Mouse (Mus musculus) stomach, postnatal 0 days (tissue): Measurements from ENCODE around the gene Mapk8ip1. TPM values are rescaled to one million over a fixed set of nuclear protein-coding genes. Genes with fewer than 3 reads are reported as not detected.
A peak's percentile ranks its signal among the peaks of the same experiment; 100 is the strongest.

Experiments used
- ATAC-seq: fragments of 200-750 bp; cut with Nextera tagmentation; 2 replicates; pipeline ENCODE4 v1.8.0; 2017; ENCODE audit not compliant: low FRiP score, low TSS enrichment
- DNase-seq: peaks from one replicate; pipeline ENCODE4 v3.0.0-alpha.2; 2016; ENCODE audit warnings: low spot score
- H3K27ac ChIP-seq: fragments of 300-500 bp; sonication (generic); replicated peaks from 2 replicates; pipeline ENCODE4 v1.5.1; 2014; ENCODE audit warnings: mild to moderate bottlenecking, control low read depth
- H3K27me3 ChIP-seq: fragments of 300-500 bp; sonication (generic); 2 replicates; pipeline ENCODE4 v1.6.1; 2014; ENCODE audit warnings: low read length; ENCODE audit not compliant: control insufficient read depth, insufficient read depth
- H3K36me3 ChIP-seq: fragments of 300-500 bp; sonication (generic); 2 replicates; pipeline ENCODE4 v1.6.1; 2014; ENCODE audit warnings: low read length, mixed read lengths; ENCODE audit not compliant: control insufficient read depth, insufficient read depth
- H3K4me1 ChIP-seq: fragments of 300-500 bp; sonication (generic); replicated peaks from 2 replicates; pipeline ENCODE4 v1.6.1; 2014; ENCODE audit warnings: antibody characterized with exemption; ENCODE audit not compliant: control insufficient read depth, insufficient read depth
- H3K4me2 ChIP-seq: fragments of 300-500 bp; sonication (generic); replicated peaks from 2 replicates; pipeline ENCODE4 v1.6.1; 2014; ENCODE audit warnings: low read depth, mild to moderate bottlenecking, control low read depth, moderate library complexity
- H3K4me3 ChIP-seq: fragments of 300-500 bp; sonication (generic); 2 replicates; pipeline ENCODE4 v1.5.1; 2014; ENCODE audit warnings: low read depth, low read length, control low read depth
- H3K9ac ChIP-seq: fragments of 300-500 bp; sonication (generic); 2 replicates; pipeline ENCODE4 v1.6.1; 2014; ENCODE audit warnings: mild to moderate bottlenecking, low read length, control low read depth, mixed read lengths
- H3K9me3 ChIP-seq: fragments of 300-500 bp; sonication (generic); 2 replicates; pipeline ENCODE4 v1.6.1; 2016; ENCODE audit warnings: low read length; ENCODE audit not compliant: control insufficient read depth
- CTCF ChIP-seq: IDR thresholded peaks from 2 replicates; pipeline ENCODE4 v1.5.1; 2016; ENCODE audit warnings: antibody characterized with exemption, low read depth, mild to moderate bottlenecking, moderate library complexity
- EP300 ChIP-seq: optimal IDR thresholded peaks from 2 replicates; pipeline ENCODE3; 2016; ENCODE audit warnings: antibody characterized with exemption
- WGBS: fragments of 180-500 bp; shearing (Covaris S2); extraction: QIAGEN DNeasy Blood & Tissue Kit; methylation state at CpG from one replicate; pipeline ENCODE4 v1.1.7; 2014; 5-methylcytosine and 5-hydroxymethylcytosine counted together
- polyA plus RNA-seq: library from polyadenylated mRNA; unstranded; fragments of >200 nt; fragmentation: Nextera tagmentation; extraction: Ambion mirVana; gene quantifications from 2 replicates; pipeline ENCODE4 v1.2.1, GENCODE M21; 2015

The Mapk8ip1 gene
- polyA plus RNA-seq, 1 experiment from 2014 or later: 10.3 TPM

DNA sequence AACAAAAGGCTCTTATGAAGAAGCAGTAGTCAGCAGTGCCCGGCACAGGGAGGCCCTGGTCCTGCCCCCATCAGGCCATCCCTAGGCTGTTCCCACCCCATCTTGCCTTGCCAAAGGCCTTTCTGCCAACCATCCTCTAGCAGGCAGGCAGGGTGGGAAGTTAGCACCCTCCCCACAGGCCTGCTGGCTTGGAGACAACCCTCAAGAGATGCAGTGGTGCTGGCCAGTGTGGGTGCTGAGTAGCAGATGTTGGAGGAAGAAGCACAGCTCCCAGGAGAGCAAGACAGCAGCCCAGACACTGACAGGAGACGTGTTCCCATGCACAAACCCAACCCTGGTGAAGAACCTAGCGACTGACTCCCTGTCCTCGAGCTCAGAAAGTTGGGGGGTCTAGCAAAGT, 13.4 kb downstream of the Mapk8ip1 start:
- WGBS: 72% methylated on average over 4 of the region's 4 CpGs
- TF ChIP-seq CTCF (no peak), EP300 (no peak)
- Histone ChIP-seq H3K4me1 (0 out of 2 replicates have a peak, but pooled peaks cover 3% of the 10 kb centered on the region), H3K36me3 (peaks cover 2% of the 10 kb centered on the region; the same call in 1 of the 2 replicates), H3K4me3 (no peak overlapping the region), H3K27me3 (no peaks in the 10 kb centered on the region), H3K9me3 (no peaks in the 10 kb centered on the region), H3K27ac (no peak overlapping the region), H3K9ac (0 out of 2 replicates have a peak overlapping the region, but pooled peaks have one; percentile 18), H3K4me2 (no peak overlapping the region)
- DNase-seq: no peak
- ATAC-seq: no peak

DNA sequence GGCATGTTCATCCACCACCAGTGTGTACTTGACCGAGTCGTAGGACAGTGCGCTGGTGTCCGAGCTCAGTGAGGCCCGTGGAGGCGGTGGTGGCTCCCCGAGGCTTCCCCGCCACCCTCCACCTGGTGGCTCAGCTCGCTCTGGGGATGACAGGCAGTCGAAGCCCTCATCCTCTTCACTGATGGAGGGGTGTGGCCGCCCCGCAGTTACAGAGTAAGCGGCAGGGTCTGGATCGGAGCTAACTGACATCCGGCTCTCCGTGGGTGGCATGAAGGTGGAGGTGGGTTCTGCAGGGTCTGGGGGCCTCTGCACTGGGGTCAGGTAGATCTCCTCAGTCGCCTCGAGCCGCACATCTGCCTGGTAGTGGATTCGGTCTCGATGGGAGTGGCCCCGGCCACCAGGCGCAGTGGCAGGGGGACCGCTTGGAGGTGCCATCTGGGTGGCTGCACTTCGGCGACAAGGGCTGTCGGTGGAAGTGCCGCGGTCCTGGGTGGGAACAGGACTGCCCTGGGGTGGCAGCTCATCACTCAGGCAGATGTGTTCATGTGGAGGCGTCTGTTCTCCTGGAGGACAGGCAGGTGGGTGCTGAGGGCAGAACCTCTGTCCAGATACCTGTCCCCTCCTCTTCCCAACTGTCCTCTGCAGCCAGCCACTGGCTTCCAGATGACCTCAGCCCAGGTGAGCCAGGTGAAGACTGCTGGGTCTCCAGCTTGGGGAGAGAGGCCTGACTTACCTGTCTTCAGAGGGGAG, 14.1 kb downstream of the Mapk8ip1 start:
- H3K4me1 ChIP-seq: 0 out of 2 replicates have a peak, but pooled peaks cover 3% of the 10 kb centered on the region
- H3K27me3 ChIP-seq: no peaks in the 10 kb centered on the region
- WGBS: 88% methylated on average over 30 of the region's 30 CpGs
- H3K36me3 ChIP-seq: peaks cover 3% of the 10 kb centered on the region; the same call in 1 of the 2 replicates
- no peak for DNase-seq
- no peak overlapping the region for H3K4me3 ChIP-seq
- no peak for ATAC-seq
- TF ChIP-seq EP300 (no peak), CTCF (no peak)
- H3K9ac ChIP-seq: no peak overlapping the region
- no peak overlapping the region for H3K27ac ChIP-seq
- no peak overlapping the region for H3K4me2 ChIP-seq
- no peaks in the 10 kb centered on the region for H3K9me3 ChIP-seq

DNA sequence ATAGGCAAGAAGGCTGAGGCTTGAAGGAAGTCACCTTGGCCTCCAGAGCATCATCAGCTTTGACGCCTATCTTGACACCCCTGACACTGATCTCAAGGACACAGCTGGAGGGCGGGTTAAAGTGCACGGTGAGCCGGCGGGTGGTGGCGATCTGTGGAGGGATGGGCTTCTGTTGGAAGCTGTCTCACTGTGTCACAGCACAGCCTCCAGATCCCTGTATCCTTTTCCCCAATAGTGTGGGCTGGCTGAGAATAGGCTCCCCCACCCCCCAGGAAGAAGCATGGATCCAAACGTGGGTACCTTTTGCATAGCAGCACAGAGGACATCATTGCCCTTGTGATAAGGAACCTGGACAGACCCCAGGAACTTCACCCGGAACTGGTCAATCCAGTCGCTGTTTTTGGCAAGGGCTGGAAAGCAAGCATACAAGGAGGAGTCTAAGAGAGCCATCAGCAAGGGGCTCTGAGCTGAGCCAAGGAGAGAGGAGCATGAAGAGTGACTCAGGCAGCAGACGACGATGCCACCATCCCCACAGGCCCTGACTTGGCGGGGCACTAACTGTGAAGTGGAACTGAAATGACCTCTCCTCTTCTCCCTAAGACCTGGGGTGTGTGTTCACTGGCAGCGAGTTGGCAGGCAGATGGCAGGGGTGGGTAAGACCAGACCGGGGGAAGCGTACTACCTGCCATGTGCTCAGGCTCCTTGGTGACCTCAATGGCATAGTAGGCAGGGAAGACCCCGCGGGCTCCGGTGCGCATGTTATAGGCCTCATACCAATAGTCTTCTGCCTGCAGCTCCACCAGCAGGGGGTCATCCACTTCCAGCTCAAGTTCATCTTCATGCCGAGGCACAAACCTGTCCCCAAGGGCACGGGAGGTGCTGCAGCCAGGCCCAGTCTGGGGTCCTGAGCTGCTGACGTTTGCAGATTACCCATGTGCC, 15.7 kb downstream of the Mapk8ip1 start:
- no peak overlapping the region for H3K4me2 ChIP-seq
- H3K9me3 ChIP-seq: no peaks in the 10 kb centered on the region
- H3K36me3 ChIP-seq: peaks cover 4% of the 10 kb centered on the region; the same call in 1 of the 2 replicates
- WGBS: 76% methylated on average over 21 of the region's 22 CpGs
- TF ChIP-seq EP300: no peak
- ATAC-seq (no peak), DNase-seq (no peak)
- H3K9ac ChIP-seq: no peak overlapping the region
- H3K4me3 ChIP-seq: no peak overlapping the region
- no peaks in the 10 kb centered on the region for H3K27me3 ChIP-seq
- 0 out of 2 replicates have a peak, but pooled peaks cover 3% of the 10 kb centered on the region for H3K4me1 ChIP-seq
- H3K27ac ChIP-seq: no peak overlapping the region

DNA sequence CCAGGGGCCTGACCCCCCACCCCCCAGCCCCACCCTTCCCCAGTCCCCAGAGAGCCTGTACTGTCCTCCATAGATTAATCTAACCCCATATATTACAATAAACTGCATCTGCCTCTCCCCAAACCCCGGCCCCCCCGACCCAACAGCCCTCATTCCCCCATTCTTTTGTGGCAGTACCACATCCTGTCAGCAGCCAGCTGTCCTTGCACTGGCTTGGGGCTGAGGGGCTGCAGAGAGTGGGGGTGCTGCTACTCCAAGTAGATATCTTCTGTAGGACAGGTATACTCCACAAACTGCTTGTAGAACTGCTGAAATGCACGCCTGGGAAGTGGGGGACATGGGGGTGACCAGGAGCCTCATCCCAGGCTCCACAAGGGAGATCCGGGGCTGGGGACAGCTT, 17.0 kb downstream of the Mapk8ip1 start:
- Histone ChIP-seq H3K4me1 (0 out of 2 replicates have a peak, but pooled peaks cover 3% of the 10 kb centered on the region), H3K9me3 (no peaks in the 10 kb centered on the region), H3K36me3 (peaks cover 7% of the 10 kb centered on the region), H3K9ac (no peak overlapping the region), H3K27ac (no peak overlapping the region), H3K4me2 (no peak overlapping the region), H3K4me3 (no peak overlapping the region), H3K27me3 (no peaks in the 10 kb centered on the region)
- TF ChIP-seq EP300: no peak
- ATAC-seq (no peak), DNase-seq (no peak)
- 71% methylated on average over 4 of the region's 4 CpGs for WGBS

DNA sequence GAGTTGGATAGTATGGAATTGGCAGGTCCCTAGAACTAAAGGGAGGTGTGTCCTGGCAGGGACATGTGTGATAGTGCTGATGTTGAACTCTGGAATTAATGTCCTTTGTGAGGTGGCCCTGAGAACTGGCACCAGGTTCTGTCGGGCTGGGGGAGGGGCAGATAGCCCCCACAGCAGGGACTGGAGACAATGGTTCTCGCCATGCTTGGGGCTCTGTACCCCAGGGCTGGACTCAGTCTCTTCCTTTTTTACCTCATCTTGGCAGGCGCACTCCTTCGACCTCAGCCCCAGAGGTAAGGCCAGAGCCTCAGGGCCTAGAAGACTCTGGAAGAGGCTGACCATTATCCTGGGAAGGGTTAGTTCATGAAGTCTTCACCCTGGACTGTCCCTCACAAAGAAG, 18.3 kb downstream of the Mapk8ip1 start:
- no peaks in the 10 kb centered on the region for H3K4me1 ChIP-seq
- no peak overlapping the region for H3K4me3 ChIP-seq
- no peak for TF ChIP-seq EP300
- TF ChIP-seq CTCF: no peak
- peaks cover 15% of the 10 kb centered on the region for H3K36me3 ChIP-seq
- no peak overlapping the region for H3K4me2 ChIP-seq
- no peak overlapping the region for H3K9ac ChIP-seq
- ATAC-seq (no peak), DNase-seq (no peak)
- 92% methylated on average over 4 of the region's 4 CpGs for WGBS
- H3K9me3 ChIP-seq: no peaks in the 10 kb centered on the region
- H3K27ac ChIP-seq: no peak overlapping the region
- no peaks in the 10 kb centered on the region for H3K27me3 ChIP-seq
